Mouse (Mus musculus): Measurements from ENCODE around the gene Sulf2. TPM values are rescaled to one million over a fixed set of nuclear protein-coding genes. Genes with fewer than 3 reads are reported as not detected.

Gene Sulf2
- total and polyA plus RNA-seq, 3 experiments = not detected

GRCm38 (mm10) chr2:166096300-166096699 is 59.2 kb downstream of the Sulf2 start:
- dilution Hi-C loops (cut with MboI; ENCODE audit: extremely low pct_ligation_motif_present, extremely low pct_unique_long_range_greater_than_20kb, low sequenced_read_pairs) = no loop called here

GRCm38 (mm10) chr2:166092412-166092811 is 63.1 kb downstream of the Sulf2 start:
- no peak overlapping the region for H3K4me2 ChIP-seq (ENCODE audit: insufficient read depth, low read depth, poor library complexity, severe bottlenecking)
- no peak overlapping the region for H3K9ac ChIP-seq (ENCODE audit: insufficient read depth, low read depth)
- H3K27ac ChIP-seq (ENCODE audit: insufficient read depth, low read depth) = no peak overlapping the region
- DNase-seq (ENCODE audit: extremely low read depth) = no peak
- H3K27me3 ChIP-seq (replicated peaks) = peaks cover 2% of the 10 kb centered on the region
- H3K36me3 ChIP-seq (replicated peaks in 1 of 2; ENCODE audit: control insufficient read depth in 1 of 2, insufficient read depth in 1 of 2, low read length in 1 of 2) = no peaks in the 10 kb centered on the region
- dilution Hi-C loops (cut with MboI; ENCODE audit: extremely low pct_ligation_motif_present, extremely low pct_unique_long_range_greater_than_20kb, low sequenced_read_pairs) (no loop called here), in situ Hi-C loops (cut with MboI; ENCODE audit: low pct_ligation_motif_present, low pct_unique_long_range_greater_than_20kb, low sequenced_read_pairs) (loop anchor here (25.0 kb wide), 2 partner anchors 555 to 695 kb away; partner anchors contain the start of gene Trp53rkb)
- no peak overlapping the region for H3K4me3 ChIP-seq (replicated peaks in 1 of 3; ENCODE audit: low read depth in 2 of 3, low read length in 2 of 3, poor library complexity in 1 of 3)
- H3K79me2 ChIP-seq (replicated peaks; ENCODE audit: control insufficient read depth, extremely low read depth, insufficient read depth, poor library complexity, severe bottlenecking) = no peaks in the 10 kb centered on the region
- no peaks in the 10 kb centered on the region for H3K4me1 ChIP-seq (ENCODE audit: control insufficient read depth in 1 of 2, insufficient read depth in 2 of 2)
- TF ChIP-seq CTCF (conservative IDR thresholded peaks at IDR 0.05 in 1 of 2, IDR thresholded peaks at IDR 0.05 in 1 of 2; ENCODE audit: low read depth in 2 of 2, low read length in 2 of 2) = no peak
- no peak for TF ChIP-seq ETS1 (conservative IDR thresholded peaks at IDR 0.05; ENCODE audit: low read depth, low read length)
- TF ChIP-seq POLR2AphosphoS2 (IDR thresholded peaks at IDR 0.05; ENCODE audit: low read depth, low read length) = no peak
- no peak for TF ChIP-seq JUND (conservative IDR thresholded peaks at IDR 0.05; ENCODE audit: low read depth, low read length)
- no peak for TF ChIP-seq BHLHE40 (IDR thresholded peaks at IDR 0.05; ENCODE audit: low read depth, low read length)
- no peak for TF ChIP-seq PAX5 (IDR thresholded peaks at IDR 0.05; ENCODE audit: low read length)
- no peak for TF ChIP-seq ELF1 (IDR thresholded peaks at IDR 0.05; ENCODE audit: low read depth, low read length)
- no peak for TF ChIP-seq E2F4 (IDR thresholded peaks at IDR 0.05; ENCODE audit: insufficient replicate concordance, low read depth, low read length)
- TF ChIP-seq KAT2A (IDR thresholded peaks at IDR 0.05; ENCODE audit: insufficient replicate concordance, low read length) = no peak
- no peak for TF ChIP-seq CHD2 (IDR thresholded peaks at IDR 0.05; ENCODE audit: low read length)
- no peak for TF ChIP-seq MYC (IDR thresholded peaks at IDR 0.05; ENCODE audit: low read depth, low read length)
- no peak for TF ChIP-seq MAFK (IDR thresholded peaks at IDR 0.05; ENCODE audit: insufficient replicate concordance, low read length)
- no peak for TF ChIP-seq TBP (conservative IDR thresholded peaks at IDR 0.05; ENCODE audit: low read depth, low read length)
- no peak for TF ChIP-seq ZNF384 (IDR thresholded peaks at IDR 0.05; ENCODE audit: low read depth, low read length)
- no peak for TF ChIP-seq ZKSCAN1 (IDR thresholded peaks at IDR 0.05; ENCODE audit: borderline replicate concordance, low read depth, low read length)
- H3K9me3 ChIP-seq (replicated peaks; ENCODE audit: low read length) = peaks cover 10% of the 10 kb centered on the region

More at GRCm38 (mm10) chr2:166096300-166096699, 59.2 kb downstream of the Sulf2 start:
- Histone ChIP-seq H3K4me3 (replicated peaks in 1 of 3; ENCODE audit: low read depth in 2 of 3, low read length in 2 of 3, poor library complexity in 1 of 3) (no peak overlapping the region), H3K27ac (ENCODE audit: insufficient read depth, low read depth) (no peak overlapping the region), H3K4me2 (ENCODE audit: insufficient read depth, low read depth, poor library complexity, severe bottlenecking) (no peak overlapping the region), H3K27me3 (replicated peaks) (peaks cover 13% of the 10 kb centered on the region), H3K79me2 (replicated peaks; ENCODE audit: control insufficient read depth, extremely low read depth, insufficient read depth, poor library complexity, severe bottlenecking) (no peaks in the 10 kb centered on the region), H3K36me3 (replicated peaks in 1 of 2; ENCODE audit: control insufficient read depth in 1 of 2, insufficient read depth in 1 of 2, low read length in 1 of 2) (no peaks in the 10 kb centered on the region), H3K4me1 (ENCODE audit: control insufficient read depth in 1 of 2, insufficient read depth in 2 of 2) (peaks cover 0 to 3% of the 10 kb centered on the region in 2 experiments; a peak in 1 of 4 replicates), H3K9me3 (replicated peaks; ENCODE audit: low read length) (peaks cover 10% of the 10 kb centered on the region), H3K9ac (ENCODE audit: insufficient read depth, low read depth) (no peak overlapping the region)
- in situ Hi-C loops (cut with MboI; ENCODE audit: low pct_ligation_motif_present, low pct_unique_long_range_greater_than_20kb, low sequenced_read_pairs) = loop anchor here (25.0 kb wide), 2 partner anchors 559 to 691 kb away; partner anchors contain the start of gene Trp53rkb
- no peak for DNase-seq (ENCODE audit: extremely low read depth)
- TF ChIP-seq PAX5 (IDR thresholded peaks at IDR 0.05; ENCODE audit: low read length) = no peak
- TF ChIP-seq MXI1 (IDR thresholded peaks at IDR 0.05; ENCODE audit: low read depth, low read length) = no peak
- no peak for TF ChIP-seq GABPA (IDR thresholded peaks at IDR 0.05; ENCODE audit: insufficient replicate concordance, low read depth, low read length)
- TF ChIP-seq POLR2A (IDR thresholded peaks at IDR 0.05; ENCODE audit: low read depth, low read length) = no peak
- TF ChIP-seq MAZ (IDR thresholded peaks at IDR 0.05; ENCODE audit: low read depth, low read length) = no peak
- TF ChIP-seq HCFC1 (IDR thresholded peaks at IDR 0.05; ENCODE audit: low read depth, low read length) = no peak
- no peak for TF ChIP-seq KAT2A (IDR thresholded peaks at IDR 0.05; ENCODE audit: insufficient replicate concordance, low read length)
- no peak for TF ChIP-seq UBTF (IDR thresholded peaks at IDR 0.05; ENCODE audit: low read depth, low read length)
- TF ChIP-seq CTCF (conservative IDR thresholded peaks at IDR 0.05 in 1 of 2, IDR thresholded peaks at IDR 0.05 in 1 of 2; ENCODE audit: low read depth in 2 of 2, low read length in 2 of 2) = no peak
